Mouse (Mus musculus) limb, embryonic 14.5 days (tissue): ENCODE measurements around the gene Nrxn3. TPM values are rescaled to one million over a fixed set of nuclear protein-coding genes. Genes with fewer than 3 reads are reported as not detected.

Experiments used
- ATAC-seq: fragments of 200-750 bp; cut with Nextera tagmentation; 2 replicates; pipeline ENCODE4 v1.8.0; 2017; ENCODE audit warnings: low read depth, moderate number of reproducible peaks, moderate TSS enrichment; ENCODE audit not compliant: low FRiP score
- DNase-seq: peaks from one replicate; pipeline ENCODE4 v3.0.0-alpha.2; 2015; ENCODE audit warnings: low spot score
- H3K27ac ChIP-seq: fragments of 300-500 bp; sonication (generic); replicated peaks from 2 replicates; pipeline ENCODE4 v1.5.1; 2014; ENCODE audit warnings: low read depth, mild to moderate bottlenecking, low read length, moderate library complexity, mixed read lengths
- H3K27me3 ChIP-seq: fragments of 300-500 bp; sonication (generic); 2 replicates; pipeline ENCODE4 v1.6.1; 2014; ENCODE audit warnings: low read length, mixed read lengths; ENCODE audit not compliant: control insufficient read depth, insufficient read depth
- H3K36me3 ChIP-seq: fragments of 300-500 bp; sonication (generic); 2 replicates; pipeline ENCODE4 v1.6.1; 2014; ENCODE audit warnings: mild to moderate bottlenecking, low read length, moderate library complexity, mixed read lengths; ENCODE audit not compliant: control insufficient read depth, insufficient read depth
- H3K4me1 ChIP-seq: fragments of 300-500 bp; sonication (generic); 2 replicates; pipeline ENCODE4 v1.6.1; 2014; ENCODE audit warnings: antibody characterized with exemption, low read length, mixed read lengths; ENCODE audit not compliant: control insufficient read depth, insufficient read depth
- H3K4me2 ChIP-seq: fragments of 300-500 bp; sonication (generic); replicated peaks from 2 replicates; pipeline ENCODE4 v1.6.1; 2014; ENCODE audit warnings: low read depth, mild to moderate bottlenecking, low read length, moderate library complexity; ENCODE audit not compliant: severe bottlenecking
- H3K4me3 ChIP-seq: fragments of 300-500 bp; sonication (generic); replicated peaks from 2 replicates; pipeline ENCODE4 v1.5.1; 2014; ENCODE audit warnings: low read length
- H3K9ac ChIP-seq: fragments of 300-500 bp; sonication (generic); 2 replicates; pipeline ENCODE4 v1.6.1; 2014; ENCODE audit warnings: mild to moderate bottlenecking, low read depth, low read length, moderate library complexity; ENCODE audit not compliant: severe bottlenecking
- H3K9me3 ChIP-seq: fragments of 300-500 bp; sonication (generic); 2 replicates; pipeline ENCODE4 v1.6.1; 2016; ENCODE audit warnings: low read length; ENCODE audit not compliant: control insufficient read depth
- POLR2A ChIP-seq: fragments of 200-500 bp; IDR thresholded peaks from 2 replicates; pipeline ENCODE4 v1.8.0; 2012; ENCODE audit warnings: inconsistent platforms, mild to moderate bottlenecking, moderate library complexity, borderline replicate concordance; ENCODE audit not compliant: insufficient read depth, insufficient read length; ENCODE audit errors: extremely low read depth
- WGBS: fragments of 180-500 bp; shearing (Covaris S2); extraction: QIAGEN DNeasy Blood & Tissue Kit; methylation state at CpG from one replicate; pipeline ENCODE4 v1.1.7; 2014; 5-methylcytosine and 5-hydroxymethylcytosine counted together
- polyA plus RNA-seq, 2 experiments: library from polyadenylated mRNA; depleted of rRNA in 1 of 2; stranded (reverse) in 1 of 2; unstranded in 1 of 2; fragments of >200 nt; fragmentation: Nextera tagmentation in 1 of 2; extraction: Ambion mirVana in 1 of 2; gene quantifications; 2 replicates each; pipeline versions ENCODE4 v1.2.1 to v1.2.3; 2012 to 2014

The Nrxn3 gene
- polyA plus RNA-seq, 2 experiments: 0.74 to 1.4 TPM

- DNase-seq (no peak), ATAC-seq (no peak)
- Histone ChIP-seq H3K9me3 (no peaks in the 10 kb centered on the region), H3K9ac (no peak overlapping the region), H3K36me3 (no peaks in the 10 kb centered on the region), H3K27ac (no peak overlapping the region), H3K4me1 (no peaks in the 10 kb centered on the region), H3K27me3 (no peaks in the 10 kb centered on the region), H3K4me2 (no peak overlapping the region), H3K4me3 (no peak overlapping the region)
- TF ChIP-seq POLR2A: no peak
- WGBS: 55% methylated on average over 2 of the region's 2 CpGs
Measured at GRCm38 (mm10) chr12:89442323-89443038, 719.8 kb downstream of the Nrxn3 start.

GRCm38 (mm10) chr12:89450667-89451298 lies 728.1 kb downstream of the Nrxn3 start:
- ATAC-seq (no peak), DNase-seq (peak; percentile 61)
- TF ChIP-seq POLR2A: no peak
- WGBS: 10% methylated on average over 2 of the region's 2 CpGs
- no peaks in the 10 kb centered on the region for H3K27me3 ChIP-seq
- H3K4me2 ChIP-seq: no peak overlapping the region
- H3K4me1 ChIP-seq: no peaks in the 10 kb centered on the region
- H3K4me3 ChIP-seq: no peak overlapping the region
- no peak overlapping the region for H3K9ac ChIP-seq
- H3K36me3 ChIP-seq: no peaks in the 10 kb centered on the region
- no peak overlapping the region for H3K27ac ChIP-seq
- H3K9me3 ChIP-seq: no peaks in the 10 kb centered on the region

GRCm38 (mm10) chr12:89470226-89470625 lies 747.5 kb downstream of the Nrxn3 start:
- TF ChIP-seq POLR2A: no peak
- Histone ChIP-seq H3K9ac (no peak overlapping the region), H3K9me3 (no peaks in the 10 kb centered on the region), H3K27ac (no peak overlapping the region), H3K4me2 (no peak overlapping the region), H3K4me3 (no peak overlapping the region), H3K36me3 (no peaks in the 10 kb centered on the region), H3K4me1 (no peaks in the 10 kb centered on the region), H3K27me3 (no peaks in the 10 kb centered on the region)
- DNase-seq: no peak
- ATAC-seq: no peak
- 73% methylated on average over 2 of the region's 2 CpGs for WGBS

GRCm38 (mm10) chr12:89471289-89471688 lies 748.6 kb downstream of the Nrxn3 start:
- Histone ChIP-seq H3K36me3 (no peaks in the 10 kb centered on the region), H3K9ac (no peak overlapping the region), H3K27ac (no peak overlapping the region), H3K4me1 (no peaks in the 10 kb centered on the region), H3K9me3 (no peaks in the 10 kb centered on the region), H3K4me3 (no peak overlapping the region), H3K27me3 (no peaks in the 10 kb centered on the region), H3K4me2 (no peak overlapping the region)
- TF ChIP-seq POLR2A: no peak
- DNase-seq (no peak), ATAC-seq (no peak)
- WGBS: 51% methylated on average over 2 of the region's 2 CpGs

- TF ChIP-seq POLR2A: no peak
- no peak overlapping the region for H3K9ac ChIP-seq
- H3K36me3 ChIP-seq: no peaks in the 10 kb centered on the region
- H3K4me3 ChIP-seq: no peak overlapping the region
- DNase-seq: no peak
- H3K4me1 ChIP-seq: no peaks in the 10 kb centered on the region
- H3K27me3 ChIP-seq: no peaks in the 10 kb centered on the region
- no peaks in the 10 kb centered on the region for H3K9me3 ChIP-seq
- no peak overlapping the region for H3K27ac ChIP-seq
- no peak for ATAC-seq
- WGBS: 42% methylated on average over 4 of the region's 4 CpGs
- no peak overlapping the region for H3K4me2 ChIP-seq
Measured at GRCm38 (mm10) chr12:89471874-89472273, 749.2 kb downstream of the Nrxn3 start.

GRCm38 (mm10) chr12:89479096-89479495 lies 756.4 kb downstream of the Nrxn3 start:
- no peak for TF ChIP-seq POLR2A
- no peak overlapping the region for H3K27ac ChIP-seq
- H3K4me2 ChIP-seq: no peak overlapping the region
- DNase-seq (peak; percentile 66), ATAC-seq (no peak)
- no peak overlapping the region for H3K9ac ChIP-seq
- 16% methylated on average over 4 of the region's 4 CpGs for WGBS
- H3K36me3 ChIP-seq: no peaks in the 10 kb centered on the region
- H3K9me3 ChIP-seq: no peaks in the 10 kb centered on the region
- no peak overlapping the region for H3K4me3 ChIP-seq
- H3K27me3 ChIP-seq: no peaks in the 10 kb centered on the region
- no peaks in the 10 kb centered on the region for H3K4me1 ChIP-seq
